Mouse (Mus musculus): Measurements from ENCODE around the gene Zfp740. TPM values are rescaled to one million over a fixed set of nuclear protein-coding genes. Genes with fewer than 3 reads are reported as not detected.

The Zfp740 gene
- polyA plus RNA-seq, 1 experiment from 2014 or later = 71.7 TPM

GRCm38 (mm10) chr15:102247252-102248130 is 44.4 kb downstream of the Zfp740 start:
- Histone ChIP-seq H3K27me3 (peaks cover 90% of the 10 kb centered on the region), H3K4me2 (peak overlapping the region; percentile 95), H3K36me3 (no peaks in the 10 kb centered on the region), H3K4me1 (replicated peaks) (peaks cover 59% of the 10 kb centered on the region), H3K4me3 (peak overlapping the region; percentile 53), H3K9me3 (no peaks in the 10 kb centered on the region), H3K9ac (peak overlapping the region; percentile 75), H3K27ac (peak overlapping the region; percentile 77)
- WGBS = under 1% methylated on average over 56 of the region's 65 CpGs
- peak; percentile 38; the same call in 1 of the 2 replicates for ATAC-seq (ENCODE audit: low FRiP score)

DNA sequence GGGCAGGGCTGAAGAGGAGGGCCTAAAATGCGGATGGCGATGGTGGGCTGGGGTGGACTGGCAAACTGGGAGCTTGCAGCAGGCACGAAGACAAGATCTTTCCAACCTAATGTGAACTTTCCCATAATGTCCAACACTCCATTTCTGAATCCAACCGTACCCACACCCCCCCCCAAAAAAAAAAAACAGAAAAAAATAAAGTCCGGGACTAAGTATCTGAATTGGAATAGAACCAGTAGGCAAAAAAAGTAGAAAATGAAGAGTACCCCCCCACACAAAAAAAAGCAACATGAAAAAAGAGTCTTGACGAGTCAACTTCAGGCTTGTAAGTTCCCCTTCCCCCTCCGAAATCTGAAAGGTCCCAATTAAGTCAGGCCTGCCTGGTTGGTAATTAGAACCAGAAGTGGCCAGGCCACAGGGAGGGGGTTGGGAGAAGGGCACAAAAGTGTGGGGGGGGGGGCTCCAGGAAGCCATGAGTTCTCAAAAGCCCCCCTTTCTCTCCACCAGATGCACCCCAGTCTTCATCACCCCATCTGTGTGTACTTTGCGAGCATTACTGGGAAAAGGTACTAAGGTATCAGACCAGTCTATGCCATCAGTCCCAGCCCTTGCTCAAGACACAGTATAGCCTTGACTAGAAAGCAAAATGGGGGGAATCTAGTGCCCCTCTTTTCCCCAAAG is 45.2 kb downstream of the Zfp740 start:
- H3K4me2 ChIP-seq = peak overlapping the region; percentile 95
- peak overlapping the region; percentile 75 for H3K9ac ChIP-seq
- H3K4me1 ChIP-seq (replicated peaks) = peaks cover 51% of the 10 kb centered on the region
- WGBS = 9% methylated on average over 8 of the region's 8 CpGs
- peak overlapping the region; percentile 77; the same call in 1 of the 2 replicates for H3K27ac ChIP-seq
- H3K9me3 ChIP-seq = no peaks in the 10 kb centered on the region
- peak overlapping the region; percentile 53 for H3K4me3 ChIP-seq
- no peak for ATAC-seq (ENCODE audit: low FRiP score)
- H3K36me3 ChIP-seq = no peaks in the 10 kb centered on the region
- H3K27me3 ChIP-seq = peaks cover 87% of the 10 kb centered on the region

DNA sequence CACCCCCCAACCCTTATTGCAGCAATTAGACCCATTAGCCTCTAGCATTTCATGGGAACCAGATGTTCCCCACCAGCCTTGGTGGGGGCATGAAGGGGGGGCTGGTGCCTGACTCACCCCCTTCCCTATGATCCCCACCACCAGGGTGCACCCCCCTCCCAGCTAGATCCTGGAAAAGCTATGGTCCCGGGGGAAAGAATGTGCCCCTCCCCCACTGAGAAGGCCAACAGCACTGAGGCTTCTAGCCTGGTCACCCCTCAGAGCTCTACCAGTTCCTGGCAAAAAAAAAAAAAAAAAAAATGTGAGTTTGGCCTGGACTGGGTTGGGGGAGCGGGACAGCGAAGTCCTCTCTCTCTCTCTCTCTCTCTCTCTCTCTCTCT is 45.8 kb downstream of the Zfp740 start:
- no peaks in the 10 kb centered on the region for H3K9me3 ChIP-seq
- no peak overlapping the region for H3K4me3 ChIP-seq
- H3K36me3 ChIP-seq = no peaks in the 10 kb centered on the region
- no peak for ATAC-seq (ENCODE audit: low FRiP score)
- peak overlapping the region; percentile 26; the same call in 1 of the 2 replicates for H3K27ac ChIP-seq
- H3K4me2 ChIP-seq = peak overlapping the region; percentile 15; the same call in 1 of the 2 replicates
- peaks cover 46% of the 10 kb centered on the region for H3K4me1 ChIP-seq (replicated peaks)
- 5% methylated on average over 3 of the region's 3 CpGs for WGBS
- H3K27me3 ChIP-seq = peaks cover 86% of the 10 kb centered on the region
- no peak overlapping the region for H3K9ac ChIP-seq

DNA sequence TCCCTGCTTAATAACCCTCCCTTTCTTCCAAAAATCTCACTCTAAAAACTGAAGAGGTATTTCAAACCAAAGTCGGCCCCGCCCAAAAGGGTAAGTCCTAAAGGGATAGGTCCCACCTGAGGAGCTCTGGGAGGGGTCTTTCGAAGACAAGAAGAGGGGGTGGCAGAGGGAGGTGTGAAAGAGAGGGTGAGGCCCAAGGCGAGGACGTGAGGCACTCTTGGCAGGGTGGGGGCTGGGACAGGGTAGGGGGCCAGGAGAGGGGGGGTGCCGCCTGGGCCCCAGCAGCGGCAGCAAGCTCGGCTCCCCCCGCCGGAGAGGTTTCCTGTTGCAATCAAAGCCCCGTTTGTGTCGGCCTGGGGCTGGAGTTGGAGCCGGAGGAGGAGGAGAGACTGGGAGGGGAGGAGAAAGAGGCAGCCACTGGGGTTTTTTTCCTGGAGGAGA is 46.2 kb downstream of the Zfp740 start:
- H3K9me3 ChIP-seq = no peaks in the 10 kb centered on the region
- H3K4me1 ChIP-seq (replicated peaks) = peaks cover 42% of the 10 kb centered on the region
- H3K36me3 ChIP-seq = no peaks in the 10 kb centered on the region
- H3K4me2 ChIP-seq = peak overlapping the region; percentile 15; the same call in 1 of the 2 replicates
- no peak overlapping the region for H3K9ac ChIP-seq
- no peak overlapping the region; the same call in 1 of the 2 replicates for H3K4me3 ChIP-seq
- H3K27me3 ChIP-seq = peaks cover 86% of the 10 kb centered on the region
- H3K27ac ChIP-seq = peak overlapping the region; percentile 26; the same call in 1 of the 2 replicates
- ATAC-seq (ENCODE audit: low FRiP score) = no peak
- 2% methylated on average over 13 of the region's 13 CpGs for WGBS

- H3K27ac ChIP-seq = 0 out of 2 replicates have a peak overlapping the region, but pooled peaks have one; percentile 42
- H3K27me3 ChIP-seq = peaks cover 84% of the 10 kb centered on the region
- WGBS = 57% methylated on average over 9 of the region's 9 CpGs
- peaks cover 37% of the 10 kb centered on the region for H3K4me1 ChIP-seq (replicated peaks)
- no peaks in the 10 kb centered on the region for H3K36me3 ChIP-seq
- H3K9ac ChIP-seq = no peak overlapping the region
- H3K9me3 ChIP-seq = no peaks in the 10 kb centered on the region
- no peak for ATAC-seq (ENCODE audit: low FRiP score)
- 0 out of 2 replicates have a peak overlapping the region, but pooled peaks have one; percentile 15 for H3K4me2 ChIP-seq
- H3K4me3 ChIP-seq = no peak overlapping the region
These were observed 46.9 kb downstream of the Zfp740 start for GRCm38 (mm10) chr15:102249967-102250366.

- H3K9ac ChIP-seq = no peak overlapping the region
- H3K36me3 ChIP-seq = no peaks in the 10 kb centered on the region
- no peak overlapping the region for H3K27ac ChIP-seq
- no peak overlapping the region for H3K4me3 ChIP-seq
- 57% methylated on average over 5 of the region's 5 CpGs for WGBS
- H3K4me1 ChIP-seq (replicated peaks) = peaks cover 31% of the 10 kb centered on the region
- no peaks in the 10 kb centered on the region for H3K9me3 ChIP-seq
- H3K27me3 ChIP-seq = peaks cover 84% of the 10 kb centered on the region
- H3K4me2 ChIP-seq = no peak overlapping the region
- no peak for ATAC-seq (ENCODE audit: low FRiP score)
These were observed 47.5 kb downstream of the Zfp740 start for GRCm38 (mm10) chr15:102250521-102250920.

GRCm38 (mm10) chr15:102255547-102256255 is 52.7 kb downstream of the Zfp740 start:
- Histone ChIP-seq H3K36me3 (no peaks in the 10 kb centered on the region), H3K27ac (no peak overlapping the region), H3K4me2 (peak overlapping the region; percentile 31; the same call in 1 of the 2 replicates), H3K9me3 (no peaks in the 10 kb centered on the region), H3K4me1 (replicated peaks) (peaks cover 26% of the 10 kb centered on the region), H3K4me3 (peak overlapping the region; percentile 5; the same call in 1 of the 2 replicates), H3K9ac (no peak overlapping the region), H3K27me3 (peaks cover 91% of the 10 kb centered on the region)
- 51% methylated on average over 14 of the region's 14 CpGs for WGBS
- no peak for ATAC-seq (ENCODE audit: low FRiP score)

GRCm38 (mm10) chr15:102256431-102257201 is 53.6 kb downstream of the Zfp740 start:
- Histone ChIP-seq H3K9ac (peak overlapping the region; percentile 74), H3K36me3 (no peaks in the 10 kb centered on the region), H3K27me3 (peaks cover 85% of the 10 kb centered on the region), H3K9me3 (no peaks in the 10 kb centered on the region), H3K4me3 (peak overlapping the region; percentile 51), H3K27ac (peak overlapping the region; percentile 26; the same call in 1 of the 2 replicates), H3K4me2 (peak overlapping the region; percentile 86), H3K4me1 (replicated peaks) (peaks cover 26% of the 10 kb centered on the region)
- 8% methylated on average over 21 of the region's 22 CpGs for WGBS
- no peak for ATAC-seq (ENCODE audit: low FRiP score)

- peak within 1 kb of the TSS; percentile 26; the same call in 1 of the 2 replicates for H3K27ac ChIP-seq
- no peaks in the 10 kb centered on the region for H3K36me3 ChIP-seq
- H3K4me3 ChIP-seq = peak within 1 kb of the TSS; percentile 51
- no peaks in the 10 kb centered on the region for H3K9me3 ChIP-seq
- peaks cover 26% of the 10 kb centered on the region for H3K4me1 ChIP-seq (replicated peaks)
- H3K4me2 ChIP-seq = peak within 1 kb of the TSS; percentile 86
- peak within 1 kb of the TSS; percentile 74 for H3K9ac ChIP-seq
- peaks cover 85% of the 10 kb centered on the region for H3K27me3 ChIP-seq
- peak; percentile 45; the same call in 1 of the 2 replicates for ATAC-seq (ENCODE audit: low FRiP score)
- under 1% methylated on average over 38 of the region's 46 CpGs for WGBS
These were observed 54.4 kb downstream of the Zfp740 start, which contains the start of gene Rarg for GRCm38 (mm10) chr15:102257202-102258075. TSS of gene Rarg (minus strand) at chr15:102257517.

DNA sequence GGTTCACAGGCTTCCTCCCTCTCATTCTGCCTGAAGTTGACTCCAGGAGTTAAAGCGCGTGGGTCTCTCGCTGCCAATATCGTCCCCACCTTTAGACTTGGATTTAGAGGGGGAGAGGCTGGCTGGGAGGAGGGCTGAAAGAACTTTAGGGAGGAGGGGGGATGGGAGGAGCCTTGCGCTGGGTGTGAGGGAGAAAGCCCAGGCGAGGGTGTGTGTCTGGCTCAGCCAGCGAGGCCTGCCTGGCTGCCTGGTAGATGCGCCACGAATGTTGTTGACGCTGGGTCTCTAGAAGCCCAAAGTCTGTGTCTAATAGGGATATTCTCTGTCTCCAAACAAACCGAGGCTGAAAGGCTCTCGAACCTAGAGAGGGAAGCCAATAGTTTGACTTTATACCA is 55.0 kb downstream of the Zfp740 start:
- H3K27me3 ChIP-seq = peaks cover 86% of the 10 kb centered on the region

More for the DNA sequence above, 55.0 kb downstream of the Zfp740 start:
- H3K4me3 ChIP-seq = peak overlapping the region; percentile 51; the same call in 1 of the 2 replicates
- 0 out of 2 replicates have a peak overlapping the region, but pooled peaks have one; percentile 74 for H3K9ac ChIP-seq
- H3K9me3 ChIP-seq = no peaks in the 10 kb centered on the region
- H3K4me1 ChIP-seq (replicated peaks) = peaks cover 26% of the 10 kb centered on the region
- ATAC-seq (ENCODE audit: low FRiP score) = no peak
- no peak overlapping the region for H3K27ac ChIP-seq
- H3K36me3 ChIP-seq = no peaks in the 10 kb centered on the region
- H3K4me2 ChIP-seq = peak overlapping the region; percentile 86
- 6% methylated on average over 12 of the region's 12 CpGs for WGBS

All from hindbrain, embryonic 13.5 days (tissue).